Mouse (Mus musculus) heart, embryonic 15.5 days (tissue): ENCODE measurements around the gene Igsf8. TPM values are rescaled to one million over a fixed set of nuclear protein-coding genes. Genes with fewer than 3 reads are reported as not detected.

Experiments used
- ATAC-seq: fragments of 200-750 bp; cut with Nextera tagmentation; replicated peaks from 2 replicates; pipeline ENCODE4 v1.8.0; 2017; ENCODE audit warnings: low read depth, moderate TSS enrichment; ENCODE audit not compliant: insufficient number of reproducible peaks, insufficient read depth, low FRiP score
- H3K27ac ChIP-seq: fragments of 300-500 bp; sonication (generic); 2 replicates; pipeline ENCODE4 v1.5.1; 2015; ENCODE audit warnings: mild to moderate bottlenecking, inconsistent platforms
- H3K27me3 ChIP-seq: fragments of 300-500 bp; sonication (generic); 2 replicates; pipeline ENCODE4 v1.6.1; 2015; ENCODE audit warnings: inconsistent platforms
- H3K36me3 ChIP-seq: fragments of 300-500 bp; sonication (generic); 2 replicates; pipeline ENCODE4 v1.6.1; 2015; ENCODE audit warnings: mild to moderate bottlenecking, inconsistent platforms
- H3K4me1 ChIP-seq: fragments of 300-500 bp; sonication (generic); replicated peaks from 2 replicates; pipeline ENCODE4 v1.6.1; 2015; ENCODE audit warnings: inconsistent platforms
- H3K4me2 ChIP-seq: fragments of 300-500 bp; sonication (generic); 2 replicates; pipeline ENCODE4 v1.6.1; 2015; ENCODE audit warnings: inconsistent platforms, mild to moderate bottlenecking, moderate library complexity
- H3K4me3 ChIP-seq: fragments of 300-500 bp; sonication (generic); 2 replicates; pipeline ENCODE4 v1.5.1; 2015; ENCODE audit warnings: mild to moderate bottlenecking, inconsistent platforms
- H3K9ac ChIP-seq: fragments of 300-500 bp; sonication (generic); 2 replicates; pipeline ENCODE4 v1.6.1; 2015; ENCODE audit warnings: mild to moderate bottlenecking, inconsistent platforms
- H3K9me3 ChIP-seq: fragments of 300-500 bp; sonication (generic); replicated peaks from 2 replicates; pipeline ENCODE4 v1.6.1; 2016; ENCODE audit warnings: inconsistent platforms
- whole genome bisulfite sequencing: fragments of 180-500 bp; shearing (Covaris S2); methylation state at CpG from one replicate; pipeline ENCODE4 v1.1.7; 2015; ENCODE audit warnings: mixed read lengths; 5-methylcytosine and 5-hydroxymethylcytosine counted together
- polyA plus RNA-seq: library from polyadenylated mRNA; unstranded; fragments of >200 nt; fragmentation: Nextera tagmentation; extraction: Ambion mirVana; gene quantifications from 2 replicates; pipeline ENCODE4 v1.2.1, GENCODE M21; 2015

Igsf8 gene
- polyA plus RNA-seq, 1 experiment from 2014 or later, result 20.6 TPM

DNA sequence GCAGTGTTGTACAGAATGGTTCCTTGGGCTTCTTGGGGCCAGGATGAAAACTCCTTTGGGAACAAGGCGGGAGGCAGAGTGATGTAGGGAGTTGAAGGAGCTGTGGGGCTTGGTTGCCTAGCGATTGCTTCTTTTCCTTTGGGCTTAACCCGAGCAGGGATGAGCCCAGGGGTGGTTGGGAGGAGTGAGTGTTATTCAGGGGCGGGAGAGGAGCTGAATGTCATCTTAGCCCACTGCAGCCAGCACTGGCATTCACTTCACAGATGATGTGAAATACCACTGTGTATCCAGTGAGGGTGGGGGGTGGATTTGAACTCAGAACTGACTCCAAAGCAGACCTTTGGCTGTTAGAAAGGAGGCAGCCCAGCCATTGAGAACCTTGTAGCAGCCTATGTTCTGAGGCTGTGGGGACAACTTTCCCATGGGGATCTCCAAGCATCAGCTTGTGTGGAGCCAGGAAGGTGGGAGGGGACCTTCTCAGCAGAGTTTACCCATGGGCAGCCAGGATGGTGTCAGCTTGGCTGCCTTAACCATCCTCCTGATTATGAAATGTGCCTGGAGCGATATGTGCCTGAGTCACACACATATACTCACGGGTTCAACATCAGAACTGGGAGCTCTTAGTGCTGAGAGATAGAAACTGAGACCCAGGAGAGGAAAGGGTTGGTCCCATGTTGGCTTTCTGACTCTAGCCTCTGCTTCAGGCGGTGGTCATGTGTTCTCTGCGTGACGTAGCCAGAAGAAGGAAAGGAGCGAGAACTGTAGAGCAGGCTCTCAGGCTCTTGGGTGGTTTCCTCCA lies 52.4 kb downstream of the Igsf8 start:
- Histone ChIP-seq H3K4me1 (peaks cover 24% of the 10 kb centered on the region), H3K9me3 (no peaks in the 10 kb centered on the region), H3K4me3 (0 out of 2 replicates have a peak overlapping the region, but pooled peaks have one; percentile 77), H3K36me3 (no peaks in the 10 kb centered on the region), H3K4me2 (peak overlapping the region; percentile 96; the same call in 1 of the 2 replicates), H3K27ac (no peak overlapping the region), H3K9ac (no peak overlapping the region), H3K27me3 (no peaks in the 10 kb centered on the region)
- ATAC-seq, result no peak
- 78% methylated on average over 10 of the region's 10 CpGs for WGBS

DNA sequence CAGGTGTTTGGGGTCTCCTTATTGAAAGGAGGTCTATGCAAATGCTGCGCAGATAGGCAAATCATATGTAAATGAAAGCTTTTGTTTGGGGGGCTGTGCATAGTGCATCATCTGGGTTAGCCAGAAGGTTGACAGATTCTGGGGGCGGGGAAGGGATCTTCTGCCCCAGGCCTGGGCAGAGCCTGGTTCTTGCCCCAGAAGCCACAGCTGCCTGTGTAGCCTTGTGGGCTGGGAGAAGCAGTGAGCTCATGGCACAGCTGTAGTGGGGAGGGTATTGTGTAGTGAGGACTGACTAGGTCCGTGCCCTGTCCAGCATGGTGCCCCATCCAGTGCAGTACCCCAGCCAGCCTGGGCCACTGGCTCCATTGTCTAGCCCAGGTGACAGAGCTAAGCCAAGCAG lies 53.5 kb downstream of the Igsf8 start:
- WGBS, result 84% methylated on average over 3 of the region's 3 CpGs
- H3K27ac ChIP-seq, result no peak overlapping the region
- ATAC-seq, result no peak
- no peak overlapping the region for H3K9ac ChIP-seq
- no peak overlapping the region for H3K4me2 ChIP-seq
- H3K36me3 ChIP-seq, result no peaks in the 10 kb centered on the region
- no peaks in the 10 kb centered on the region for H3K27me3 ChIP-seq
- H3K4me1 ChIP-seq, result peaks cover 19% of the 10 kb centered on the region
- no peaks in the 10 kb centered on the region for H3K9me3 ChIP-seq
- no peak overlapping the region for H3K4me3 ChIP-seq

DNA sequence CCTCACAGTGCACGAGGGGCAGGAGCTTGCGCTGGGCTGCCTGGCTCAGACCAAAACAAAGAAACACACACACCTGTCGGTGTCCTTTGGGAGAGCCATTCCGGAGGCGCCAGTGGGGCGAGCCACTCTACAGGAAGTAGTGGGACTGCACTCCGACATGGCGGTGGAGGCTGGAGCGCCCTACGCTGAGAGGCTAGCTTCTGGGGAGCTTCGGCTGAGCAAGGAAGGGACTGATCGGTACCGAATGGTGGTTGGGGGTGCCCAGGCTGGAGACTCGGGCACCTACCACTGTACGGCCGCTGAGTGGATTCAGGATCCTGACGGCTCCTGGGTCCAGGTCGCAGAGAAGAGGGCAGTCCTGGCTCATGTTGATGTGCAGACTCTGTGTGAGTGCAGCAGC lies 56.0 kb downstream of the Igsf8 start:
- no peak overlapping the region for H3K4me3 ChIP-seq
- H3K36me3 ChIP-seq, result no peaks in the 10 kb centered on the region
- 60% methylated on average over 18 of the region's 18 CpGs for WGBS
- H3K27me3 ChIP-seq, result peaks cover 5% of the 10 kb centered on the region; the same call in 1 of the 2 replicates
- ATAC-seq, result no peak
- no peak overlapping the region for H3K27ac ChIP-seq
- H3K4me1 ChIP-seq, result peaks cover 6% of the 10 kb centered on the region
- no peak overlapping the region for H3K9ac ChIP-seq
- no peaks in the 10 kb centered on the region for H3K9me3 ChIP-seq
- no peak overlapping the region for H3K4me2 ChIP-seq

DNA sequence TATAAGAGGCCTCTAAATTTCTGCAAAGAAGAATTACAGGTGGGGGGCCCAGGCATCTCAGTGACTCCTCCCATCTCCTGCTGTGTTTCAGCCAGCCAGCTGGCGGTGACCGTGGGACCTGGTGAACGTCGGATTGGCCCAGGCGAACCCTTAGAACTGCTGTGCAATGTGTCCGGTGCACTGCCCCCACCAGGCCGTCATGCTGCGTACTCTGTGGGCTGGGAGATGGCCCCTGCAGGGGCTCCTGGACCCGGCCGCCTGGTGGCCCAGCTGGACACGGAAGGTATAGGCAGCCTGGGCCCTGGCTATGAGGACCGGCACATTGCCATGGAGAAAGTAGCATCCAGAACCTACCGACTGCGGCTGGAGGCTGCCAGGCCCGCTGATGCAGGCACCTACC lies 56.5 kb downstream of the Igsf8 start:
- 68% methylated on average over 15 of the region's 15 CpGs for WGBS
- Histone ChIP-seq H3K27me3 (peaks cover 5% of the 10 kb centered on the region; the same call in 1 of the 2 replicates), H3K36me3 (no peaks in the 10 kb centered on the region), H3K4me2 (no peak overlapping the region), H3K4me1 (peaks cover 2% of the 10 kb centered on the region), H3K9ac (no peak overlapping the region), H3K27ac (no peak overlapping the region), H3K4me3 (no peak overlapping the region), H3K9me3 (no peaks in the 10 kb centered on the region)
- no peak for ATAC-seq

DNA sequence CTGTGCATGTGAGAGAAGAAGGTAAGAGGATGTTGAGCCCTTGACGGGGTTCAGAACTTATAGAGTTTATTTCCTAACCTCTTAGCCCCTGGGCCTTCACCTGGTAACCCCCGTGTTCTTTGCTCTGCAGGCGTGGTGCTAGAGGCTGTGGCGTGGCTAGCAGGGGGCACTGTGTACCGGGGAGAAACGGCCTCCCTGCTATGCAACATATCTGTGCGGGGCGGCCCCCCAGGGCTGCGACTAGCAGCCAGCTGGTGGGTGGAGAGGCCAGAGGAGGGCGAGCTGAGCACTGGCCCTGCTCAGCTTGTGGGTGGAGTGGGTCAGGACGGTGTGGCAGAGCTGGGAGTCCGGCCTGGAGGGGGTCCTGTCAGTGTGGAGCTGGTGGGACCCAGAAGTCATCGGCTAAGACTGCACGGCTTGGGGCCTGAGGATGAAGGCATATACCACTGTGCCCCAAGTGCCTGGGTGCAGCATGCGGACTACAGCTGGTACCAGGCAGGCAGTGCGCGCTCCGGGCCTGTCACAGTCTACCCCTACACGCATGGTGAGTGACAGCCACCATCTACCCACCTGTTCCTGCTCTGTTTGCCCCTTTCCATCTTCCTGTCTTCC lies 57.1 kb downstream of the Igsf8 start:
- no peaks in the 10 kb centered on the region; the same call in 1 of the 2 replicates for H3K4me1 ChIP-seq
- H3K9ac ChIP-seq, result no peak overlapping the region
- ATAC-seq, result no peak
- no peak overlapping the region for H3K27ac ChIP-seq
- no peaks in the 10 kb centered on the region for H3K36me3 ChIP-seq
- peaks cover 7% of the 10 kb centered on the region; the same call in 1 of the 2 replicates for H3K27me3 ChIP-seq
- H3K4me3 ChIP-seq, result no peak overlapping the region
- H3K9me3 ChIP-seq, result no peaks in the 10 kb centered on the region
- no peak overlapping the region for H3K4me2 ChIP-seq
- 84% methylated on average over 19 of the region's 19 CpGs for WGBS

DNA sequence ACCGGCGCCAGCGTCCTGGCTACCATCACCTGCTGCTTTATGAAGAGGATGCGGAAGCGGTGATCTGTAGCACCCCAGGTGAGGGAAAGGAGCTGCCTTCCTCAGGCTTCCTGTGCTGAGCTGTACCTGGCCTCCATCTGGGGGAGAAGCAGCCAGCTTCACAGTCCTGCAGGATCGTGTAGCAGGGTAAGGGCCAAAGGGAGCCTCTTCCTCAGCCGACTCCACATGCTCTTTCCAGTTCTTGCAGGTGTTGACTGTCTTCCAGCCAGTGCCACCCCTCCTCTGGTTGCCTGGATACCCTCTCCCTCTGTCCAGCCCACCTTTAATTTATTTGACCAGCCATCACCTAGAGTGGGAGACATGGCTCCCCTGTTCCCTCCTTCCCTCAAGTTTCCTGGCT lies 57.9 kb downstream of the Igsf8 start:
- Histone ChIP-seq H3K27me3 (peaks cover 12% of the 10 kb centered on the region), H3K27ac (no peak overlapping the region), H3K9ac (no peak overlapping the region), H3K36me3 (no peaks in the 10 kb centered on the region), H3K4me2 (no peak overlapping the region), H3K4me3 (no peak overlapping the region), H3K4me1 (no peaks in the 10 kb centered on the region), H3K9me3 (no peaks in the 10 kb centered on the region)
- no peak for ATAC-seq
- 86% methylated on average over 7 of the region's 7 CpGs for WGBS

DNA sequence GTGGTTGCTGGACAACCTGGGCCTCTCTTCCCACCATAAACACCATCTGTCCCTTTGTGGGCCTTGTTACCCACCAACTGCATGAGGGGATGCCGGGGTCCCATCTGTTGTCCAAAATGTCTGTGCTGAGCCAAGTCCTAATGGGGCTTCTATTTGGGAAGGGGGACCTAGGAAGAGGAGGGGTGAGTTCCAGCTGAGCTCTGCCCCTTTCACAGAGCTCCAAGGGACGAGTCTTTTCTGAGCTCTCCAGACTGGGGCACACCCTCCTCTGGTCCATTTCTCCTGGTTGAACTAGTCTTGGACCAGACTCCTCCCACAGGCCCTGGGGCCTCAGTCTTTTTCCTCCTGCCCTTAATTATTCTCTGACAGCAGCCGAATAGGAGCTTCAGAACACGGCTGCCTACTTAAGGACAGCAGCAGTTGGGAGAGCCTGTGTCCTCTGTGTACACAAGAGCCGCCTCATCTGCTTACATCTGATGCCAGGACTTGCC lies 58.5 kb downstream of the Igsf8 start:
- no peak for ATAC-seq
- WGBS, result 62% methylated on average over 5 of the region's 5 CpGs
- Histone ChIP-seq H3K4me2 (no peak overlapping the region), H3K36me3 (no peaks in the 10 kb centered on the region), H3K27me3 (peaks cover 17% of the 10 kb centered on the region), H3K4me1 (no peaks in the 10 kb centered on the region; the same call in 1 of the 2 replicates), H3K27ac (no peak overlapping the region), H3K9ac (no peak overlapping the region), H3K4me3 (no peak overlapping the region), H3K9me3 (no peaks in the 10 kb centered on the region)

DNA sequence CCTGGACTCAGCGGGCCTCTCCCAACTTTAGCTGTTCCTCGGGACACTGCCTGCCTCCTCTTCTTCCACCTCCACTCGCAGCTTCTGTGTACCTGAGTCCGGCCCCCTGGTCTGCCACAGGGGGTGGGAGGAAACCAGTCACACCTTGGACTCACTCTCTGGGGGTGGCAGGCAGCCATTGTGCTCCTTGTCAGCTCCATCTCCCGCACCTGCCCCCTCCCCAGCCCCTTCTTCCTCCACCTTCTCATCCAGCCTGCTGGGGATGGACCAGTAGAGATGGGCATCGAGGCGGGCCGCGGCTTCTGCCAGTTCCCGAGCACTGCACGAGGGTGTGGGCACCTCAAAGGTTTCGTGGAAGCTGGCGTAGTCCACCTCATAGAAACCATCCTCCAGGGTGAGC lies 61.3 kb downstream of the Igsf8 start:
- H3K4me2 ChIP-seq, result no peak overlapping the region
- H3K27ac ChIP-seq, result no peak overlapping the region
- ATAC-seq, result no peak
- no peak overlapping the region for H3K4me3 ChIP-seq
- WGBS, result 42% methylated on average over 13 of the region's 13 CpGs
- no peaks in the 10 kb centered on the region for H3K36me3 ChIP-seq
- no peak overlapping the region for H3K9ac ChIP-seq
- H3K27me3 ChIP-seq, result peaks cover 45% of the 10 kb centered on the region
- no peaks in the 10 kb centered on the region for H3K9me3 ChIP-seq
- peaks cover 12% of the 10 kb centered on the region for H3K4me1 ChIP-seq

DNA sequence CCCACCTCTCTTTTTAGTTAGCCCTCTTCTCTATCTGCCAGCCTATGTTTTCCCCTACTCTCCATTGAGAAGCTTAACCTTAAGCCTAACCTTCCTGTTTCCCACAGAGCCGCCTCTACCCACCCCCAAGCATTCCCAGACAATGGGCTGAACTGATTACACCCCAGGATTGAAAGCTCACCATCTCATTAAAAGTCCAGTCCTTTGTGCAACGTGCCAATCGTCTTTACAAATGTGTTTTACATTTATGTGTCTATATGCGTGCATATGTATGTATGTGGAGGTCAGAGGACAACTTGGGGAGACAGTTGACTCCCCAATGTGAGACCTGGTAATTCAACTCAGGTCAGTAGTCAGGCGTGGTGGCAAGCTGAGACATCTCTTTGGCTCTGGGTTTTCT lies 61.9 kb downstream of the Igsf8 start:
- no peak overlapping the region for H3K4me3 ChIP-seq
- no peak overlapping the region for H3K4me2 ChIP-seq
- peaks cover 51% of the 10 kb centered on the region for H3K27me3 ChIP-seq
- no peaks in the 10 kb centered on the region for H3K36me3 ChIP-seq
- H3K27ac ChIP-seq, result no peak overlapping the region
- ATAC-seq, result no peak
- WGBS, result 45% methylated on average over 5 of the region's 5 CpGs
- H3K9me3 ChIP-seq, result no peaks in the 10 kb centered on the region
- peaks cover 12% of the 10 kb centered on the region for H3K4me1 ChIP-seq
- H3K9ac ChIP-seq, result no peak overlapping the region

DNA sequence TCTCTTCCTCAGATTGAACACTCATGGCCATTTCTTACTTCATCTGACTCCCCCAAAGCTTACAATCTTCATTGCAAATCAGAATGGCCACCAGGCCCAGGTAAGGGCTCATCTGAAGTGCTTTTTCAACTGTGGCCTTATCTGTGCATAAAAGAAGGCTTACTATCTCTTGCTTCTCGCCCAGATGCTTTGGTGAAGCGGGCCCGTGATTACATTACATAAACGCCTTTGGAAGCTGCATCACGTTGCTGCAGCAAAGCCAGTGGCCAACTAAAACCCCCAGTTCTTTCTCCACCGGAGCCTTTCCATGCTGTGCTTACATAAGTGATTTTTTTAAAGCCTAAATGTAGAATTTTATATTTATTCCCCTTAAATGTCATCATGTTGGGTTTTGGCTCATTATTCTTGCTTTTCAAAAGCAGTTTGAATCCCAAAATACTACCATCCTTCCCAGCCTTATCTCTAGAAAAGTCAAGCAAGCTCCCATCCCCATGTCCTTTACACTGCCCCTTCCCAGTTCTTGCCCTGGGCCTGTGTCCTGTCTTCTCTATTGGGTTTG lies 62.4 kb downstream of the Igsf8 start:
- peaks cover 57% of the 10 kb centered on the region for H3K27me3 ChIP-seq

DNA sequence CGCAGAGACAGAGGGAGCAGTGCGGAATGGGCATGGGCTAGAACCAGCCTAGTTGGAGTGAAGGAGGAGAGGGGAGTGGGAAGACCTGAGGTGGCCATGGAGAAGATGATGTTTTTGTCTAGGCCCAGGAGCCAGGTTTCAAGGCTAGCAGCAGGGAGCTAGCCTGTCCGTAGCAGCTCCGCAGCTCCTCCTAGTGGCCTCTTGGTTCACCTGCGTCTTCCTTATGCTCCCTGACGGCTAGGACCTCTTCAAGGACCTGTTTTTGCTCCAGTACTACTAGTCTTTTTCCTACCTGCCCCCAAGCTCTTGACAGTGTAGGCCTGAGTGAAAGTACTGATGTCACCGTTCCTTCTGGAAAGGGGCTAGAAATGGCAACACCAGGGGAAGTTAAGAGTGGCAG lies 63.3 kb downstream of the Igsf8 start:
- H3K9ac ChIP-seq, result no peak overlapping the region
- no peak overlapping the region for H3K4me3 ChIP-seq
- H3K27me3 ChIP-seq, result peaks cover 65% of the 10 kb centered on the region
- H3K9me3 ChIP-seq, result no peaks in the 10 kb centered on the region
- H3K36me3 ChIP-seq, result no peaks in the 10 kb centered on the region
- no peak for ATAC-seq
- no peak overlapping the region for H3K27ac ChIP-seq
- 14% methylated on average over 7 of the region's 7 CpGs for WGBS
- no peak overlapping the region for H3K4me2 ChIP-seq
- H3K4me1 ChIP-seq, result peaks cover 12% of the 10 kb centered on the region

More for the DNA sequence above, 62.4 kb downstream of the Igsf8 start:
- Histone ChIP-seq H3K4me1 (peaks cover 12% of the 10 kb centered on the region), H3K36me3 (no peaks in the 10 kb centered on the region), H3K27ac (no peak overlapping the region), H3K9ac (no peak overlapping the region), H3K9me3 (no peaks in the 10 kb centered on the region), H3K4me3 (no peak overlapping the region), H3K4me2 (no peak overlapping the region)
- no peak for ATAC-seq
- WGBS, result 56% methylated on average over 6 of the region's 6 CpGs
